ENCODE assay signal across 8 mouse cellular contexts in the genomic region with DNA sequence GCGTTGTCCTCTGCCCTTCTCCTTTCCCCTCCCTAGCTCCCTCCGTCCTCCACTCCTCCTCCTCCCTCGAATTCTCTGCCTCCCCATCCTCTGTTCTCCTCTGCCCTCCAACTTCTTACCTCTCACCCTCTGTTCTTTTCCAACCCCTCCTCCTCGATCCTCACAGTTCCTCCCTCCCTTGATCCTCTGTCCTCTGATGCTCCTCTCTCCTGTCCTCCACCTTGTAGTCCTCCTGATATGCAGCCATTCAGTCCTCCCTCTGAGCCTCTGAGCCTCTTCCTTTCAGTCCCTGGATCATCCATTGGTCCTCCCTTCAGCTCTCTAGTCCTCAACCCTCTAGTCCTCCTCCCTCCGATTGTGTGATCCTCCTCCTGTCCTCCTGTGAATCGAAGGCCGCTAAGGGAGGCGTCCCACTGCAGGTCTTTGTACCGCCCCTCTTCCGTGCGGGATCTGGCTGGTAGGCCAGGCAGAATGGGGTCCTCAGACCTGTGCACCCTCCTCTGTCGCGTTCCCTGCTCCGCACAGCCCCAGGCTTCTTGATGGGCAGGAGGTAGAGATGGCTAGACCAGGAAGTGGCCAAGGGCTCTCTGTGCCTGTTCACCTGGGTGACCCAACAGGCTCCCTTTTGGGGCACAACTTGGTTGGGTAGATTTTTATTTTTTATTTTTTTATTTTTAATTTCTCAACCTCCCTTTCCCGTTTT. TPM values are rescaled to one million over a fixed set of nuclear protein-coding genes. Genes with fewer than 3 reads are reported as not detected.
A peak's percentile ranks its signal among the peaks of the same experiment; 100 is the strongest.
DNase-seq lines count a peak whose midpoint lies in the region; ATAC-seq and TF ChIP-seq lines count a peak whose summit lies in the region.

No protein-coding gene starts in this region.

- peaks cover 58% of the 10 kb centered on the region for H3K36me3 ChIP-seq in E14TG2a.4 (ENCODE audit: insufficient read depth, low read length)
- H3K36me3 ChIP-seq in intestine, embryonic 14.5 days (ENCODE audit: control insufficient read depth, insufficient read depth, low read length): peaks cover 8% of the 10 kb centered on the region
- peaks cover 2% of the 10 kb centered on the region; the same call in 1 of the 2 replicates for H3K36me3 ChIP-seq in neural tube, embryonic 11.5 days (ENCODE audit: control insufficient read depth, insufficient read depth, low read length)

- DNase-seq in gastrocnemius, adult 2 months: no peak
- no peak for DNase-seq in gastrocnemius, adult 8-10 months (ENCODE audit: low spot score in 2 of 2)
- peak; percentile 44 for DNase-seq in embryo, embryonic 10.5 days (ENCODE audit: low spot score)
- DNase-seq in intestine, embryonic 14.5 days (ENCODE audit: low spot score): peak; percentile 53
- DNase-seq in neural tube, embryonic 11.5 days (ENCODE audit: low spot score): peak; percentile 39
- no peak for DNase-seq in layer of hippocampus, adult 9-10 months (ENCODE audit: low spot score)
- DNase-seq in frontal cortex, postnatal 14 days (ENCODE audit: low spot score in 2 of 2): no peak

- H3K9ac ChIP-seq in intestine, embryonic 14.5 days (ENCODE audit: low read length): peak overlapping the region; percentile 73
- H3K9ac ChIP-seq in neural tube, embryonic 11.5 days (ENCODE audit: low read length): peak overlapping the region; percentile 36

- WGBS in intestine, embryonic 14.5 days: 7% methylated on average over 15 of the region's 15 CpGs
- WGBS in neural tube, embryonic 11.5 days: 7% methylated on average over 15 of the region's 15 CpGs

- peak overlapping the region; percentile 94 for H3K27ac ChIP-seq in gastrocnemius, adult 2 months
- H3K27ac ChIP-seq in intestine, embryonic 14.5 days (ENCODE audit: low read depth): peak overlapping the region; percentile 51; the same call in 1 of the 2 replicates
- H3K27ac ChIP-seq in neural tube, embryonic 11.5 days (ENCODE audit: low read depth, low read length): peak overlapping the region; percentile 31; the same call in 1 of the 2 replicates

- no peak; the same call in 1 of the 2 replicates for ATAC-seq in intestine, embryonic 14.5 days (replicated peaks; ENCODE audit: low FRiP score, low TSS enrichment, low read depth)
- ATAC-seq in neural tube, embryonic 11.5 days (ENCODE audit: insufficient read depth, low FRiP score, low TSS enrichment): peak; percentile 20; the same call in 1 of the 2 replicates

- TF ChIP-seq CTCF in gastrocnemius, adult 2 months (IDR thresholded peaks at IDR 0.05): no peak
- TF ChIP-seq CTCF in E14TG2a.4 (conservative IDR thresholded peaks at IDR 0.05; ENCODE audit: low read length): no peak

- intact Hi-C loops in gastrocnemius, adult 2 months (cut with DNase I): no loop called here

- peaks cover 27% of the 10 kb centered on the region for H3K4me1 ChIP-seq in E14TG2a.4 (replicated peaks; ENCODE audit: low read depth, low read length)
- H3K4me1 ChIP-seq in intestine, embryonic 14.5 days (replicated peaks; ENCODE audit: control insufficient read depth, insufficient read depth, low read length): peaks cover 13% of the 10 kb centered on the region
- peaks cover 7% of the 10 kb centered on the region for H3K4me1 ChIP-seq in neural tube, embryonic 11.5 days (ENCODE audit: control insufficient read depth, insufficient read depth, low read length)

- no peaks in the 10 kb centered on the region for H3K27me3 ChIP-seq in E14TG2a.4 (ENCODE audit: insufficient read depth, low read length)
- no peaks in the 10 kb centered on the region for H3K27me3 ChIP-seq in intestine, embryonic 14.5 days (replicated peaks; ENCODE audit: control insufficient read depth, insufficient read depth, low read length)
- H3K27me3 ChIP-seq in neural tube, embryonic 11.5 days (ENCODE audit: control insufficient read depth, insufficient read depth, low read length): no peaks in the 10 kb centered on the region

- peak overlapping the region; percentile 70 for H3K4me2 ChIP-seq in intestine, embryonic 14.5 days (ENCODE audit: low read length)
- peak overlapping the region; percentile 49 for H3K4me2 ChIP-seq in neural tube, embryonic 11.5 days (ENCODE audit: low read depth)

- H3K4me3 ChIP-seq in gastrocnemius, adult 2 months: peak overlapping the region; percentile 74
- peak overlapping the region; percentile 92 for H3K4me3 ChIP-seq in E14TG2a.4 (replicated peaks; ENCODE audit: low read length)
- peak overlapping the region; percentile 80 for H3K4me3 ChIP-seq in intestine, embryonic 14.5 days (ENCODE audit: low read depth, low read length)
- peak overlapping the region; percentile 59 for H3K4me3 ChIP-seq in neural tube, embryonic 11.5 days (ENCODE audit: low read depth, low read length)

- 0 out of 2 replicates have a peak, but pooled peaks cover 4% of the 10 kb centered on the region for H3K9me3 ChIP-seq in E14TG2a.4 (ENCODE audit: low read length)
- H3K9me3 ChIP-seq in intestine, embryonic 14.5 days (ENCODE audit: control insufficient read depth, low read length): no peaks in the 10 kb centered on the region
- no peaks in the 10 kb centered on the region for H3K9me3 ChIP-seq in neural tube, embryonic 11.5 days (ENCODE audit: control insufficient read depth, low read length)

RNA-seq across cellular contexts. Expression of a gene that starts 0.7 kb away (rescaled TPM):
- total RNA-seq in gastrocnemius, adult 2 months (2021): 1 to 10 TPM; 3.5 to 5.4 TPM
- 1 to 10 TPM; 3.6 to 5.9 (median 4.9) TPM for total RNA-seq in gastrocnemius, adult 8-10 months (2022)
- 8.5 and 9.2 TPM in 2 replicates for polyA plus RNA-seq in intestine, embryonic 14.5 days (2014; fragmentation: Nextera tagmentation; extraction: Ambion mirVana)
- 12.8 and 14.8 TPM in 2 replicates for polyA plus RNA-seq in neural tube, embryonic 11.5 days (2014; fragmentation: Nextera tagmentation; extraction: Ambion mirVana)

RNA-seq across cellular contexts. Expression of a gene that starts 0.8 kb away (rescaled TPM):
- total RNA-seq in gastrocnemius, adult 2 months (2021): 1 to 10 TPM in 1 of 2 experiments, under 1 TPM in 1; 0.89 to 1.3 TPM
- 1 to 10 TPM in 2 of 4 experiments, under 1 TPM in 2; 0.65 to 1.6 (median 1.0) TPM for total RNA-seq in gastrocnemius, adult 8-10 months (2022)
- 2.5 and 2.7 TPM in 2 replicates for polyA plus RNA-seq in intestine, embryonic 14.5 days (2014; fragmentation: Nextera tagmentation; extraction: Ambion mirVana)
- polyA plus RNA-seq in neural tube, embryonic 11.5 days (2014; fragmentation: Nextera tagmentation; extraction: Ambion mirVana): 4.3 and 7.4 TPM in 2 replicates

Comparison
In these comparisons a context has a peak if more than half of its experiments do, and no peak if none do; other contexts are left out.
1. DNase-seq: peak in embryo, embryonic 10.5 days (single experiment), intestine, embryonic 14.5 days (single experiment) and neural tube, embryonic 11.5 days (single experiment); none in gastrocnemius, adult 2 months (single experiment), gastrocnemius, adult 8-10 months (0 of 2), layer of hippocampus, adult 9-10 months (single experiment) and frontal cortex, postnatal 14 days (0 of 2).
2. H3K27ac ChIP-seq: peak in every context shown above with its lines; median percentile 94 in gastrocnemius, adult 2 months; 51 in intestine, embryonic 14.5 days; 31 in neural tube, embryonic 11.5 days.
3. Peak in every context shown above with its lines, with median percentiles within 50 percentile points of each other: H3K4me3 ChIP-seq.